Mouse (Mus musculus) gastrocnemius, postnatal 4 days (tissue): Measurements from ENCODE around the gene Sppl2b. TPM values are rescaled to one million over a fixed set of nuclear protein-coding genes. Genes with fewer than 3 reads are reported as not detected.
A peak's percentile ranks its signal among the peaks of the same experiment; 100 is the strongest.
"Not testable (repeated sequence)": the region's sequence is repeated elsewhere in the genome, so short reads cannot be mapped to it uniquely, and the experiment has no call there.

ENCODE experiments used
- DNase-seq, 2 experiments: peaks; one replicate each; pipeline ENCODE4 v3.0.0; 2021 to 2022; ENCODE audit warnings: low spot score in 2 of 2, mixed read lengths in 2 of 2
- long read RNA-seq, 2 experiments: library from polyadenylated mRNA; stranded (forward); transcript quantifications; one replicate each; pipeline ENCODE4 v2.0.0; 2021
- total RNA-seq, 2 experiments: library from RNA; stranded (reverse); gene quantifications; 2 replicates each; pipeline ENCODE4 v1.2.3; 2021

Gene Sppl2b
- total RNA-seq = 10 to 100 TPM; 30.9 to 38.6 TPM
- long read RNA-seq, experiment 1, transcript Sppl2b-201 (15 exons, 2,869 nt) = major isoform, 25 of 63 reads
- long read RNA-seq, experiment 1, partial matches to known transcripts = 8 of 63 reads
- long read RNA-seq, experiment 1, other reads (novel, unspliced or antisense) = 30 of 63 reads
- long read RNA-seq, experiment 2, transcript Sppl2b-201 (15 exons, 2,869 nt) = major isoform, 35 of 91 reads
- long read RNA-seq, experiment 2, partial matches to known transcripts = 13 of 91 reads
- long read RNA-seq, experiment 2, other reads (novel, unspliced or antisense) = 43 of 91 reads

GRCm38 (mm10) chr10:80854913-80855748, at the start of gene Sppl2b, which contains the start of gene Lsm7:
Sppl2b (plus strand) TSS chr10:80855275.
Lsm7 (minus strand) TSS chr10:80855209.
- peak; percentile 98 to 99 for DNase-seq

- DNase-seq = no peak
These were observed 49.8 kb upstream of the Sppl2b start for GRCm38 (mm10) chr10:80805322-80805721.

GRCm38 (mm10) chr10:80805925-80806324, 49.1 kb upstream of the Sppl2b start:
- peak; percentile 72 to 82 for DNase-seq

GRCm38 (mm10) chr10:80806341-80807056, 48.6 kb upstream of the Sppl2b start:
- no peak for DNase-seq

GRCm38 (mm10) chr10:80807057-80807627, 47.9 kb upstream of the Sppl2b start:
- peak in 1 of 2 experiments; percentile 69 for DNase-seq

- no peak for DNase-seq
These were observed 46.7 kb upstream of the Sppl2b start for GRCm38 (mm10) chr10:80808099-80808984.

- no peak for DNase-seq
These were observed 46.0 kb upstream of the Sppl2b start for GRCm38 (mm10) chr10:80808985-80809632.

- no peak for DNase-seq
These were observed 45.0 kb upstream of the Sppl2b start for GRCm38 (mm10) chr10:80810084-80810483.

GRCm38 (mm10) chr10:80812391-80813041, 42.6 kb upstream of the Sppl2b start:
- DNase-seq = no peak

GRCm38 (mm10) chr10:80813366-80813765, 41.7 kb upstream of the Sppl2b start, which contains the start of gene Jsrp1:
Jsrp1 (minus strand) TSS chr10:80813498.
- DNase-seq = peak in 1 of 2 experiments; percentile 71

GRCm38 (mm10) chr10:80814800-80815199, 40.3 kb upstream of the Sppl2b start:
- DNase-seq = no peak

GRCm38 (mm10) chr10:80816303-80816702, 38.8 kb upstream of the Sppl2b start:
- DNase-seq = not testable (repeated sequence)

GRCm38 (mm10) chr10:80817164-80817563, 37.9 kb upstream of the Sppl2b start:
- DNase-seq = no peak

- not testable (repeated sequence) for DNase-seq
These were observed 37.1 kb upstream of the Sppl2b start for GRCm38 (mm10) chr10:80817955-80818354.

- DNase-seq = no peak
These were observed 36.3 kb upstream of the Sppl2b start for GRCm38 (mm10) chr10:80818599-80819281.

- no peak for DNase-seq
These were observed 35.7 kb upstream of the Sppl2b start for GRCm38 (mm10) chr10:80819406-80819805.

GRCm38 (mm10) chr10:80821991-80822390, 33.1 kb upstream of the Sppl2b start:
- no peak for DNase-seq

- no peak for DNase-seq
These were observed 32.5 kb upstream of the Sppl2b start for GRCm38 (mm10) chr10:80822528-80822927.
